Mouse (Mus musculus) thymus, postnatal 4 days (tissue): ENCODE measurements at regions not wholly inside any gene's neighbourhood (a gene's known extent, or its start where the extent isn't known, plus 50 kb on each side); places are given as distances from the start of the nearest gene placed in this dataset.

ENCODE experiments used
- DNase-seq: peaks from one replicate; pipeline ENCODE4 v3.0.0; 2021

- DNase-seq, result no peak
Observed at GRCm38 (mm10) chr15:96769751-96770150, 70.2 kb upstream of the Slc38a2 start.

GRCm38 (mm10) chr15:96768301-96768993 lies 68.9 kb upstream of the Slc38a2 start:
- no peak for DNase-seq

GRCm38 (mm10) chr15:96767188-96767587 lies 67.7 kb upstream of the Slc38a2 start:
- DNase-seq, result no peak

GRCm38 (mm10) chr15:96766238-96766637 lies 66.7 kb upstream of the Slc38a2 start:
- DNase-seq, result no peak

GRCm38 (mm10) chr15:96763611-96764010 lies 64.1 kb upstream of the Slc38a2 start:
- DNase-seq, result no peak

- DNase-seq, result no peak
Observed at GRCm38 (mm10) chr15:96759078-96759995, 59.8 kb upstream of the Slc38a2 start.

GRCm38 (mm10) chr15:96757446-96758198 lies 58.1 kb upstream of the Slc38a2 start:
- peak; percentile 49 for DNase-seq

- DNase-seq, result no peak
Observed at GRCm38 (mm10) chr15:96756456-96756855, 56.9 kb upstream of the Slc38a2 start.

- no peak for DNase-seq
Observed at GRCm38 (mm10) chr15:96755951-96756350, 56.4 kb upstream of the Slc38a2 start.

- no peak for DNase-seq
Observed at GRCm38 (mm10) chr15:96755322-96755942, 55.9 kb upstream of the Slc38a2 start.

GRCm38 (mm10) chr15:96754079-96754478 lies 54.5 kb upstream of the Slc38a2 start:
- DNase-seq, result no peak

- DNase-seq, result no peak
Observed at GRCm38 (mm10) chr15:96752719-96753118, 53.2 kb upstream of the Slc38a2 start.

GRCm38 (mm10) chr15:96752062-96752358 lies 52.5 kb upstream of the Slc38a2 start:
- no peak for DNase-seq

- DNase-seq, result no peak
Observed at GRCm38 (mm10) chr15:96751243-96752061, 51.9 kb upstream of the Slc38a2 start.

GRCm38 (mm10) chr15:96749534-96750256 lies 50.2 kb upstream of the Slc38a2 start:
- DNase-seq, result no peak
